Mouse (Mus musculus) thymus, adult 2 months (tissue): Measurements from ENCODE around the gene Isg15.

Experiments
- CTCF ChIP-seq: fragments of 200-500 bp; IDR thresholded peaks from 2 replicates; pipeline ENCODE4 v1.5.1; 2012; ENCODE audit warnings: mild to moderate bottlenecking, control low read depth, low read length, moderate library complexity, borderline replicate concordance; ENCODE audit not compliant: control insufficient read depth, poor library complexity, insufficient read depth; ENCODE audit errors: extremely low read depth
- POLR2A ChIP-seq: fragments of 200-500 bp; IDR thresholded peaks from 2 replicates; pipeline ENCODE4 v1.6.1; 2012; ENCODE audit warnings: mild to moderate bottlenecking, low read length, control low read depth, moderate library complexity; ENCODE audit not compliant: control insufficient read depth, poor library complexity, insufficient read depth; ENCODE audit errors: extremely low read depth

DNA sequence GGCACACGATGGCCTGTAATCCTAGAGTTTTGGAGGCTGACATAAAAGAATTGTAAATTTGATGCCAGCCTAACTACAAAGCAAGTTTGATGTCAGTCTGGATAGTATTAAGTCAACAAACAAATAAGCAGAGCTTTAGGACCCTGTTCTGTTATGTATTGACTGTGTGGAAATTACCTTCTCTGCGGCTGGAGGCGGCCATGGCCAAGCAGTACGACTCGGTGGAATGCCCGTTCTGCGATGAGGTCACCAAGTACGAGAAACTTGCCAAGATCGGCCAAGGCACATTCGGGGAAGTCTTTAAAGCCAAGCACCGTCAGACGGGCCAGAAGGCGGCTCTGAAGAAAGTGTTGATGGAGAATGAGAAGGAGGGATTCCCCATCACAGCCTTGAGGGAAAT is 12.5 kb upstream of the Isg15 start:
- TF ChIP-seq CTCF (no peak), POLR2A (no peak)
